Mouse (Mus musculus) lung, postnatal 0 days (tissue): Measurements from ENCODE around the gene Ndufv1.

Experiments used
- CTCF ChIP-seq: IDR thresholded peaks from 2 replicates; pipeline ENCODE4 v1.5.1; 2016; ENCODE audit warnings: antibody characterized with exemption, mild to moderate bottlenecking
- EP300 ChIP-seq: IDR thresholded peaks from 2 replicates; pipeline ENCODE4 v1.6.1; 2016; ENCODE audit warnings: antibody characterized with exemption, mild to moderate bottlenecking, control low read depth

- no peak for TF ChIP-seq CTCF
- TF ChIP-seq EP300: no peak
These were observed 44.8 kb upstream of the Ndufv1 start for GRCm38 (mm10) chr19:4057389-4057788.
